Mouse (Mus musculus): ENCODE results near the gene Bglap2. TPM values are rescaled to one million over a fixed set of nuclear protein-coding genes. Genes with fewer than 3 reads are reported as not detected.

Bglap2 gene
- total RNA-seq, 4 experiments from 2014 or later: not detected

DNA sequence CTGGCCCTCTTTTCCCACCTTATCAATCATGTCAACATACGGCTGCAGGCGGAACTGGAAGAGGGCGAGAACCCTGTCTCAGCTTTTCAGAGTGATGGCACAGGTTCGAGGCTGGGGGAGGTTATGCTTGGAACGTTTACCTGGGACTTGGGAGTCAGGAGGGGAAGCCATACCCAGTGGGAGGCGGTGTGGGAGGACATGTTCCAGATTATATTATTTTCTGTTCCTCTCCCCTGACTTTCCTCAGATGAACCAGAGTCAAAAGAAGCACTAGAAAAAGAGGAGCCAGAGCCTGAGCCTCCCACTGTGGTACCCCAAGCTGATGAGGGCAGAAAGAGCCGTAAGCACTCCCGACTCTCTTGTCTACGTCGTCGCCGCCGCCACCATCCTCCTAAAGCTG, 27.8 kb downstream of the Bglap2 start:
- no peak for DNase-seq (ENCODE audit: low spot score)

- no peak for DNase-seq (ENCODE audit: low spot score)
These were observed 39.5 kb downstream of the Bglap2 start for GRCm38 (mm10) chr3:88339006-88339405.

- DNase-seq (ENCODE audit: low spot score): no peak
These were observed 40.2 kb downstream of the Bglap2 start for GRCm38 (mm10) chr3:88338316-88338715.

DNA sequence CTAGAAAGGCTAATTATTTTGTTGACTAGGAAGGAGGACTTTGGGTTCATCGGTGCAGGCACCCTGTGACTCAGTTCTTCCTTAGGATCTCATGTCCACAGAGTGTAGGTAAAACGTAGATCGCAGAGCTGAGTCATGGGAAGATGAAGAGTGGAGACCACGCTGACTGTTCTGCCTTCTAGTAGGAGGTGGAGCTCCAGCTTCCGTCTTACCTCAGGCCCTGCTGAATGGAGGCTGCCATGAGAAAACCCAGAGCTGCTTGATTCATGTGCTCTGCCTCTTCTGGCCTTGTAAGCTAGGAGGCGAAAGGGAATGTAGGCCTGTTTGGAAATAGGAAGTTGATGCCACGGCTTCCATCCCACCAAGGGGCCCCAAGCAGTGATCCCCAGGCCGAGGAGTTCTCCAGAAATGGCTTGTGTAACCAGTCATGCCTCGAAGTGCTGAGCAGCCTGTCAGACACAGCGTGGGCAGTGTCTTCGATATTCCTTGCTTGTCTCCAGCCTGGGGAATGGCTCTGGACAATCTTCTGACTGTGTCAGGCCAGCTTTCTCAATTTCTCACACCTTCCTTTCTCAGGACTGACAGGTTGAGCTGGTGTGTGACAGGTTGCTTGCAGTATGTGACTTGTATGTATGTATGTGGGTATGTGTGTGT, 41.0 kb downstream of the Bglap2 start:
- DNase-seq (ENCODE audit: low spot score): no peak

DNA sequence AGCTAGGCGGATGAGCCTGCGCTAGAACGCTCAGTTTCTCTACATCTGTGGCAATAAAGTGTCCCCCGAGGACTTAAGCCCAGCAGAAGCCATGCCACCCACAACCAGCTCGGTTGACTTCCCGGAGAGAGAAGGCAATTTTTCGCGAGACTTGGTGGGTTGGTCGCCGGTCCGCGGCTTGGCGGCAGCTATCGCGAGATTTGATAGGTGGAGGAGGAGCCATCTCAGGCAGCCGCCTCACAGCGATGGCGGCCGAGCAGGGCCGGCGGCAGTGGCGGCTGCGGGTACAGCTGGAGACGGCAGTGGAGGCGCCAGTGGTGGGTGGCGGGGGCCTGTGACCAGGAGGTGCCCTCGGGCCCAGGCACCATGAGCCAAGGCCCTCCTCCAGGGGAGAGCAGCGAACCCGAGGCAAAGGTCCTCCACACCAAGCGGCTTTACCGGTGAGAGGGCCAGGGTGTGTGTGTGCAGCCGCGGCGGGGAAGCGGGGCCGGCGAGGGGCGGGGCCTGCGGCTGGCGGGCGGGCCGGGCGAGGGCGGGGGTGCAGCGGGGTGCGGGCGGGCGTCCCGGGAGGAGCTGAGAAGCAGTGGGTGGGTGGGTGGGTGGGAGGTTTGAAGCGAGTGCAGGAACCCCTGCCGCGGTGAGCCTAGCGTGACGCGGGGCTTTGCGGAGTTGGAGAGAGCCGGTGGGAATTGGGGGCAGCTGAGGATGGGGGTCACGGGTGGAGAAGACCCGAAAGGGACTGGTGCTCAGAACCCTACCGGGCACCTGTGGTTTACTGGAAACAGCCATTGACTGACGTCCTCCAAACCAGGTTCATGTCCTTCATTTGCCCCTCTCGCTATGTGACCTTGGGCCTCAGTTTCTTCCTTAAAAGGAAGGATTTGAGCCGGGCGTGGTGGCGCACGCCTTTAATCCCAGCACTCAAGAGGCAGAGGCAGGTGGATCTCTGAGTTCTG, 42.2 kb downstream of the Bglap2 start, which contains the start of the genes Tmem79 and Smg5:
Tmem79 (minus strand) TSS at position 91 of the 956 bp plus-strand sequence.
Smg5 (plus strand) TSS at position 203 of the 956 bp plus-strand sequence.
- DNase-seq (ENCODE audit: low spot score): peak; percentile 96

DNA sequence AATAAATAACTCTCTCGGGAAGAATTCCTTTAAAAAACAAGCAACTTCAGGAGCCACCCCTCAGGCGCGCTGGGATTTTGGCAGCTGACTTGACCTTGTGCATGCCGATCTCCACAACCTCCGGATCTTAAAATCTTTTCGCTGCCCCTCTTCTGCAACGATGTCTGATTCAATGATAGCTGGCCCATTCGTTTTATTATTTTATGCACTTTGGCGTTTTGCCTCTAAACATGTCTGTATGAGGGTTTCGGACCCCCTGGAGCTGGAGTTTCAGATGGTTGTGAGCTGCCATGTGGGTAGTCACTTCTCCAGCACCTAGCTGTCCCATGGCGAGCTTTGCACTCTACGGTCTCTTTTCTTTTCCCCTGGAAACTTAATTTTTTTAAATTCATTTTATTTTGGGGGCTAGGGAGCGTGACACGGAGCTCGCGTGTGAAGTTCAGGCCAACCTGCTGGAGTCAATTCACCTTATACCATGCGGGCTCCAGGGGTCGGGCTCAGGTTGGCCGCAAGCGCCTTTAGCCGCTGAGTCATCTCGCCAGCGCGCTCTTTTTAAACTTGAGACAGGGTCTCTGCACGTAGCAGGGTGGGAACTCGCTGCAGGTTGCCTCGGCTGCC, 43.0 kb downstream of the Bglap2 start:
- peak; percentile 26 for DNase-seq (ENCODE audit: low spot score)

DNA sequence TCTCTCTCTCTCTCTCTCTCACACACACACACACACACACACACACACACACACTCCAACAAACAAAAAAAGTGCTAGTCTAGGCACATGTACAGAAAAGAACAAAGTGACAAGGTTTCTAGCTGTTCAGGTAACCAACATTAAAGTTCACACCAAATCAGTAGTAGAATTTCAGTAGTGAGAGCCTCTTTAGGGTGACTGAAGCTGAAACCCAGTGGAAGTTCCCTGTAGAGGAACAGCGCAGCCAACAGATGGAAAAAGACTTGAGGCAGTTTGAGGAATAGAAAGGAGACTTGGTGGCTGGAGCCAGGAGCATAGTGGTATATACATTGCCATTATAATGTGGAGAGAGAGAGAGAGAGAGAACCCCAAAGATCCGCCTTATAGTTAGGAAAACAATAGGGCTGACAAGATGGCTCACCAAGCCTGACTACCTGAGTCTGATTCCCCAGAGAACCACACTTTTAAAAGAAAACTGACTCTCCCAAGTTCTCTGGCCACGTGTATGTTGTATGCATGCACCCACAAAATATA, 43.5 kb downstream of the Bglap2 start:
- no peak for DNase-seq (ENCODE audit: low spot score)

GRCm38 (mm10) chr3:88334029-88334658, 44.4 kb downstream of the Bglap2 start:
- DNase-seq (ENCODE audit: low spot score): no peak

GRCm38 (mm10) chr3:88331282-88331681, 47.2 kb downstream of the Bglap2 start:
- DNase-seq (ENCODE audit: low spot score): no peak

DNA sequence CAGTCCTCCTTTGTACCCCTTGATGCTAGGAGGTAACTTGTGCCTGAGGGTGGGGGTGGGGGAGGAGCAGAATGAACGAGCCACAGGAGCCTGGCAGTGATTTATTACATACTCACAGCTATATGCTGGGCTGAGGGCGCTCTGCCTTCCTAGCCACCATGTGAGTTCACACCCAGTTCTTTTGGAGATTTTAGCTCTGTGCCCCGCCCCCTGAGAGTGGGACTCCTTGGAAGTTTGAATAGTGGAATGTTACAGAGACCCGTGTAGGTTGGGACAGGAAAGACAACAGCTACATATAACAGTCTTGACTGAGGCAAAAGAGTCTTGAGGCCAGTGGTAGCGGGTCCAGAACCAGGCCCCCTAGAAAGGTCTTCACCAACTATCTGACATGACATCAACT, 49.5 kb downstream of the Bglap2 start:
- no peak for DNase-seq (ENCODE audit: low spot score)

Other genes with a start within 250 kb of the Bglap2 start
- gene Mef2d, start 236.3 kb downstream of the Bglap2 start, total RNA-seq (2022): 100 to 1,000 TPM; 125 to 139 (median 131) TPM
- not detected for gene Rhbg, start 124.0 kb downstream of the Bglap2 start, total RNA-seq (2022)
- under 1 TPM in 3 of 4 experiments, not detected in 1; 0.25 to 0.44 (median 0.29) TPM for gene Gm38392, start 91.5 kb downstream of the Bglap2 start, total RNA-seq (2022)
- 10 to 100 TPM in 1 of 4 experiments, 1 to 10 TPM in 3; 5.6 to 12.0 (median 7.5) TPM for gene Tsacc, start 81.7 kb downstream of the Bglap2 start, total RNA-seq (2022)
- gene Cct3, start 81.6 kb downstream of the Bglap2 start, total RNA-seq (2022): 100 to 1,000 TPM; 146 to 187 (median 164) TPM
- 10 to 100 TPM; 74.5 to 85.8 (median 82.1) TPM for gene Glmp, start 53.7 kb downstream of the Bglap2 start, total RNA-seq (2022)
- 1 to 10 TPM; 1.6 to 4.0 (median 2.0) TPM for gene Tmem79, start 42.6 kb downstream of the Bglap2 start, total RNA-seq (2022)
- 10 to 100 TPM; 42.6 to 57.6 (median 56.5) TPM for gene Smg5, start 42.4 kb downstream of the Bglap2 start, total RNA-seq (2022)
- under 1 TPM in 3 of 4 experiments, not detected in 1; 0.53 to 0.85 (median 0.69) TPM for gene Paqr6, start 14.1 kb downstream of the Bglap2 start, total RNA-seq (2022)
- not detected for gene Bglap3, start 6.0 kb downstream of the Bglap2 start, total RNA-seq (2022)
- gene Bglap, start 5.8 kb upstream of the Bglap2 start, total RNA-seq (2022): not detected
- 10 to 100 TPM; 16.2 to 19.9 (median 16.7) TPM for gene Pmf1, start 31.6 kb upstream of the Bglap2 start, total RNA-seq (2022)
- 10 to 100 TPM; 13.1 to 14.7 (median 14.1) TPM for gene Slc25a44, start 46.4 kb upstream of the Bglap2 start, total RNA-seq (2022)
- 1 to 10 TPM; 2.6 to 4.7 (median 3.8) TPM for gene Sema4a, start 82.5 kb upstream of the Bglap2 start, total RNA-seq (2022)
- 100 to 1,000 TPM; 112 to 127 (median 118) TPM for gene Lmna, start 131.3 kb upstream of the Bglap2 start, total RNA-seq (2022)
- gene Mex3a, start 153.7 kb upstream of the Bglap2 start, total RNA-seq (2022): under 1 TPM; 0.28 to 0.44 (median 0.33) TPM
- not detected for gene Rab25, start 169.6 kb upstream of the Bglap2 start, total RNA-seq (2022)
- gene Lamtor2, start 174.4 kb upstream of the Bglap2 start, total RNA-seq (2022): 100 to 1,000 TPM; 104 to 116 (median 107) TPM
- gene Ubqln4, start 175.1 kb upstream of the Bglap2 start, total RNA-seq (2022): 10 to 100 TPM; 68.8 to 90.5 (median 77.6) TPM
- 10 to 100 TPM; 60.4 to 67.0 (median 64.4) TPM for gene Ssr2, start 197.2 kb upstream of the Bglap2 start, total RNA-seq (2022)
- gene Arhgef2, start 227.3 kb upstream of the Bglap2 start, total RNA-seq (2022): 10 to 100 TPM; 38.8 to 45.9 (median 41.4) TPM

Data from heart, adult 8-10 months (tissue).